Mouse (Mus musculus) ES-E14 (cell line): ENCODE results near the gene Rbfox1. TPM values are rescaled to one million over a fixed set of nuclear protein-coding genes. Genes with fewer than 3 reads are reported as not detected.

ENCODE experiments used
- DNase-seq: peaks from one replicate; pipeline ENCODE4 v3.0.0-alpha.2; 2013; ENCODE audit warnings: low read depth, low spot score
- H3K27ac ChIP-seq: 2 replicates; pipeline ENCODE4 v1.5.1; 2012; ENCODE audit warnings: low read depth, mild to moderate bottlenecking, low read length, moderate library complexity, mixed read lengths; ENCODE audit not compliant: poor library complexity, insufficient read depth, severe bottlenecking
- H3K36me3 ChIP-seq: 2 replicates; pipeline ENCODE4 v1.6.1; 2012; ENCODE audit warnings: mild to moderate bottlenecking, low read length, moderate library complexity, mixed read lengths; ENCODE audit not compliant: control insufficient read depth, poor library complexity, insufficient read depth, severe bottlenecking
- H3K4me1 ChIP-seq, 2 experiments: fragments of 150-350 bp in 1 of 2; sonication (generic) in 1 of 2; 2 replicates each; pipeline ENCODE4 v1.6.1; 2012; ENCODE audit warnings: low read length in 2 of 2, mild to moderate bottlenecking in 1 of 2, mixed read lengths in 1 of 2; ENCODE audit not compliant: control insufficient read depth in 2 of 2, insufficient read depth in 2 of 2, poor library complexity in 1 of 2
- H3K4me3 ChIP-seq, 2 experiments: fragments of 150-350 bp in 1 of 2; sonication (generic) in 1 of 2; 2 replicates each; pipeline ENCODE4 v1.5.1; 2012; ENCODE audit warnings: low read length in 2 of 2, low read depth in 1 of 2, mild to moderate bottlenecking in 1 of 2, mixed read lengths in 1 of 2; ENCODE audit not compliant: insufficient read depth in 1 of 2, poor library complexity in 1 of 2, severe bottlenecking in 1 of 2
- H3K9ac ChIP-seq: 2 replicates; pipeline ENCODE4 v1.6.1; 2012; ENCODE audit warnings: low read depth, mild to moderate bottlenecking, low read length, mixed read lengths; ENCODE audit not compliant: poor library complexity, insufficient read depth, severe bottlenecking
- H3K9me3 ChIP-seq: fragments of 150-350 bp; sonication (generic); 2 replicates; pipeline ENCODE4 v1.6.1; 2012; ENCODE audit warnings: low read depth, mild to moderate bottlenecking, low read length; ENCODE audit not compliant: control insufficient read depth, insufficient read depth
- CHD2 ChIP-seq: IDR thresholded peaks from 2 replicates; pipeline ENCODE4 v1.6.1; 2014; ENCODE audit warnings: mild to moderate bottlenecking, low read depth, low read length, inconsistent platforms
- HCFC1 ChIP-seq: IDR thresholded peaks from 2 replicates; pipeline ENCODE4 v1.6.1; 2012; ENCODE audit warnings: low read length, inconsistent platforms, borderline replicate concordance; ENCODE audit not compliant: insufficient read depth
- MAFK ChIP-seq: IDR thresholded peaks from 2 replicates; pipeline ENCODE4 v1.6.1; 2014; ENCODE audit warnings: mild to moderate bottlenecking, low read depth, low read length, inconsistent platforms; ENCODE audit not compliant: insufficient read depth
- ZC3H11A ChIP-seq: IDR thresholded peaks from 2 replicates; pipeline ENCODE4 v1.6.1; 2012; ENCODE audit warnings: low read depth, mild to moderate bottlenecking, inconsistent platforms, low read length, borderline replicate concordance
- ZNF384 ChIP-seq: IDR thresholded peaks from 2 replicates; pipeline ENCODE4 v1.6.1; 2012; ENCODE audit warnings: low read depth, low read length, inconsistent platforms
- in situ Hi-C, 2 experiments: fragments of 600-800 bp; cut with MboI; formaldehyde crosslinking; loops; one replicate each; pipeline ENCODE4 v1.15.1; 2025; ENCODE audit warnings: low sequenced_read_pairs in 2 of 2, inconsistent platforms in 1 of 2; ENCODE audit not compliant: unreplicated experiment in 2 of 2
- total RNA-seq: library from RNA; depleted of rRNA; stranded (reverse); fragments of 300-350 nt; gene quantifications from 2 replicates; pipeline ENCODE4 v1.2.3, GENCODE M21; 2012

Gene Rbfox1
- total RNA-seq, 1 experiment: 0.18 TPM

DNA sequence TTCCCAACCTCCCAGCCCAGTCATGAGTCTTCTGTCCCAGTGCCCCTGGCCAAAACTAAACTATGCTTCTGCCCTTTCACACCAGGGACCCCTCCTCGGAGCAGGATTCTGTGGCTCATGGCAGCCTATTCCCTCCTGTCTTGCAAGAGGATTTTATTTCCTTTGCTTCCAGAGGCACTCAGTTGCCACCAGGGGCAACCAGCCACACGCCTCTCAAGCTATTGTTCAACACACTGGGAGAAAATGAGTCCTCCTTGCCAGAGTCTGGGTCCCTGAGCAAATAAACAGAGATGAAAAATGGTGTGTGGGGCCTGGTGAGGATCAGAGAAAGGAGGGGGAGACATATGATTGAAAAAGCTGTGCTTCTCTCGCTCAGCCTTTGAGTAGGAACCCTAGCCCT lies 327.8 kb downstream of the Rbfox1 start:
- Histone ChIP-seq H3K4me3 (no peak overlapping the region), H3K9ac (no peak overlapping the region), H3K4me1 (no peaks in the 10 kb centered on the region; a peak in 1 of 4 replicates), H3K36me3 (no peaks in the 10 kb centered on the region), H3K9me3 (no peaks in the 10 kb centered on the region), H3K27ac (no peak overlapping the region)
- DNase-seq: no peak
- in situ Hi-C loops: no loop called here
- TF ChIP-seq HCFC1: no peak
- TF ChIP-seq ZNF384: no peak
- TF ChIP-seq MAFK: no peak
- no peak for TF ChIP-seq CHD2
- TF ChIP-seq ZC3H11A: no peak

DNA sequence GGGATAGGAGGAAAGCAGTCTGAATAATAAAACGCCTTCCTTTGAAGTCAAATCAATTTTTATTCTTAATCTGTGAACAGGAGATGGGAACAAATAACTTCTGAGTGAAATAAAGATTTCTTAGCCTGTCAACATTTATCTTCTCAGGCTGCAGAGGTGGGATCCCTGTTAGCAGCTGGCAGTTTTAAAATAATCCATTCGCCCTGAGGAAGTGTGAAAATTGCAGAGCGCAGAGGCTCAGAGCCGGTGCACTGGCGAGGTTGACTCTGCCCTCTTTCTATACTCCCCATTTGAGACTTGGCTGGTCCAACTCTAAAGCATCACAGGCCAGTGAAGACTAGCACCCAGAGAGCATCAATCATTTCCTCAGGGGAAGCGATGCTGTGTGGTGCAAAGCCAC lies 342.3 kb downstream of the Rbfox1 start:
- H3K9me3 ChIP-seq: no peaks in the 10 kb centered on the region
- TF ChIP-seq ZC3H11A: no peak
- no peak for TF ChIP-seq ZNF384
- TF ChIP-seq HCFC1: no peak
- TF ChIP-seq CHD2: no peak
- TF ChIP-seq MAFK: no peak

DNA sequence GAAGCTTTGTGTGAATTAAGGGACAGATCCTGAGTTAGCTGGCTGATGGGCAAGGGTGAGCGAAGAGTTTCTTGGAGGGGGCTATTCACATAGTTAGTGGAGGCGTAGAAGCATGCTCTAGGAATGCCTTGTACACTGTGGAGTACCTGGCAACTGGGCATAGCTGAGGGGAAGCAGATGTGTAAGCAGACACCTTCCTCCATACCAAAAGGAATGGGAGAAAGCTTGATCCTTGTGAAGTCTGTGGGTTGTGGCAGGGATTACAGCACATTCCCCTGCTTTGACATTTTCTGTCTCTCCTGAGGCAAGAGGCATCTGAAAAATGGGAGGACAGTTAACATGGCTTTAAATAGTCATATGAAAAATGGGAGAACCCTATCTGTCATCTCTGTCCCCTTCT lies 347.8 kb downstream of the Rbfox1 start:
- TF ChIP-seq CHD2: no peak
- TF ChIP-seq HCFC1: no peak
- TF ChIP-seq ZNF384: no peak
- TF ChIP-seq MAFK: no peak
- TF ChIP-seq ZC3H11A: no peak
- H3K36me3 ChIP-seq: no peaks in the 10 kb centered on the region
- H3K9me3 ChIP-seq: no peaks in the 10 kb centered on the region
- no peak overlapping the region for H3K9ac ChIP-seq
- no peaks in the 10 kb centered on the region for H3K4me1 ChIP-seq
- H3K27ac ChIP-seq: no peak overlapping the region
- no peak for DNase-seq
- no peak overlapping the region for H3K4me3 ChIP-seq
- in situ Hi-C loops: no loop called here

More for the DNA sequence above, 342.3 kb downstream of the Rbfox1 start:
- H3K36me3 ChIP-seq: no peaks in the 10 kb centered on the region
- in situ Hi-C loops: no loop called here
- no peak overlapping the region for H3K9ac ChIP-seq
- no peaks in the 10 kb centered on the region for H3K4me1 ChIP-seq
- no peak overlapping the region for H3K27ac ChIP-seq
- no peak for DNase-seq
- no peak overlapping the region for H3K4me3 ChIP-seq

DNA sequence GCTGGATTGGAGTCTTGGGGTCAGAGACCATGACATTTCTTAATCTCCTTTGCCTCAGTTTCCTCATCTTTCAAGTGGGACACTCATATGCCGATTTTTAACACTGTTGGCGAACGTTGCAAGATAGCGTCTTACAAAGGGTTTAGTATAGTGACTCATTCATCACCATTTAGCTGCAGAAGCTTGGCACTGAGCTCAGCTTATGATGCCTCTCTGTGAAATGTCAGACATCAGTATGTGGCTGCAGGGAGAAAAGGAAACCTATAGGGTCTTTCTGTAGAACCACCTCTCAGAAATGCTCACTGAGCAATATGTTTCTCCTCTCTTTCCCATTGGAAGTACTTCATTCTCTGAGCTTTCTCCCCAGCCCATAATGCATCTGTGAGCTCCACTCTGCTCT lies 356.2 kb downstream of the Rbfox1 start:
- no peaks in the 10 kb centered on the region for H3K36me3 ChIP-seq
- H3K4me1 ChIP-seq: no peaks in the 10 kb centered on the region
- no peaks in the 10 kb centered on the region for H3K9me3 ChIP-seq
- no peak overlapping the region for H3K4me3 ChIP-seq
- no peak for DNase-seq
- no peak for TF ChIP-seq HCFC1
- TF ChIP-seq ZNF384: no peak
- TF ChIP-seq MAFK: no peak
- TF ChIP-seq ZC3H11A: no peak
- TF ChIP-seq CHD2: no peak
- in situ Hi-C loops: no loop called here
- H3K9ac ChIP-seq: no peak overlapping the region
- H3K27ac ChIP-seq: no peak overlapping the region

DNA sequence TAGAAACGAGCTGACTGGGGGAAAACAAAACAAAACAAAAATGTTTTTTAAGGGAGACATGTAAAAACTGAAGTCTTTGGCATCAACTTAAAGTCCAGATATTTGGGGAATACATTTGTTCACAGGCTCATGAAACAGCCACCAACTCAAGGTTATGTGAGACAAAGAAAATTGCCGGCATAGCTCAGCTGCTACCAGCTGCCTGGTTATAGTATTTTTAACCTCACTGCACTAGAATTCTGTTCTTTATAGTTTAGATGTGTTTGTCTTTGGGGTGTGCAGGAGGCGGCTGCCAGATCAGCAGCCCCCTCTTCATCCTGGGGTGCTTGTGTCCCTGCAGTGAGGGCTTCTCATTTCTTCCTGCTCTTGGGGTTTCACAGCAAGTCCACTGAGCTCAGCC lies 357.3 kb downstream of the Rbfox1 start:
- Histone ChIP-seq H3K36me3 (no peaks in the 10 kb centered on the region), H3K4me1 (no peaks in the 10 kb centered on the region), H3K9me3 (no peaks in the 10 kb centered on the region), H3K27ac (no peak overlapping the region), H3K4me3 (no peak overlapping the region), H3K9ac (no peak overlapping the region)
- DNase-seq: no peak
- in situ Hi-C loops: no loop called here
- TF ChIP-seq MAFK (no peak), CHD2 (no peak), ZNF384 (no peak), ZC3H11A (no peak), HCFC1 (no peak)
